Mouse (Mus musculus) embryonic fibroblast, embryonic 13.5 days (primary cell): ENCODE results near the gene Vapb.

Experiments used
- CTCF ChIP-seq: IDR thresholded peaks from 2 replicates; pipeline ENCODE4 v1.5.1; 2011; ENCODE audit warnings: mild to moderate bottlenecking, control low read depth, low read length, moderate library complexity, borderline replicate concordance; ENCODE audit not compliant: insufficient read depth
- POLR2A ChIP-seq: IDR thresholded peaks from 2 replicates; pipeline ENCODE4 v1.6.1; 2011; ENCODE audit warnings: low read depth, mild to moderate bottlenecking, control low read depth, low read length, moderate library complexity

- no peak for TF ChIP-seq POLR2A
- no peak for TF ChIP-seq CTCF
Observed at GRCm38 (mm10) chr2:173742090-173742489, 4.8 kb downstream of the Vapb start.
